Mouse (Mus musculus) left cerebral cortex, adult 9 months (tissue): Measurements from ENCODE around the gene Gm43302.
"Not testable (repeated sequence)": the region's sequence is repeated elsewhere in the genome, so short reads cannot be mapped to it uniquely, and the experiment has no call there.

ENCODE experiments used
- DNase-seq, 2 experiments: peaks; one replicate each; pipeline ENCODE4 v3.0.0; 2022; ENCODE audit warnings: low spot score in 2 of 2

Gene Gm43302

DNA sequence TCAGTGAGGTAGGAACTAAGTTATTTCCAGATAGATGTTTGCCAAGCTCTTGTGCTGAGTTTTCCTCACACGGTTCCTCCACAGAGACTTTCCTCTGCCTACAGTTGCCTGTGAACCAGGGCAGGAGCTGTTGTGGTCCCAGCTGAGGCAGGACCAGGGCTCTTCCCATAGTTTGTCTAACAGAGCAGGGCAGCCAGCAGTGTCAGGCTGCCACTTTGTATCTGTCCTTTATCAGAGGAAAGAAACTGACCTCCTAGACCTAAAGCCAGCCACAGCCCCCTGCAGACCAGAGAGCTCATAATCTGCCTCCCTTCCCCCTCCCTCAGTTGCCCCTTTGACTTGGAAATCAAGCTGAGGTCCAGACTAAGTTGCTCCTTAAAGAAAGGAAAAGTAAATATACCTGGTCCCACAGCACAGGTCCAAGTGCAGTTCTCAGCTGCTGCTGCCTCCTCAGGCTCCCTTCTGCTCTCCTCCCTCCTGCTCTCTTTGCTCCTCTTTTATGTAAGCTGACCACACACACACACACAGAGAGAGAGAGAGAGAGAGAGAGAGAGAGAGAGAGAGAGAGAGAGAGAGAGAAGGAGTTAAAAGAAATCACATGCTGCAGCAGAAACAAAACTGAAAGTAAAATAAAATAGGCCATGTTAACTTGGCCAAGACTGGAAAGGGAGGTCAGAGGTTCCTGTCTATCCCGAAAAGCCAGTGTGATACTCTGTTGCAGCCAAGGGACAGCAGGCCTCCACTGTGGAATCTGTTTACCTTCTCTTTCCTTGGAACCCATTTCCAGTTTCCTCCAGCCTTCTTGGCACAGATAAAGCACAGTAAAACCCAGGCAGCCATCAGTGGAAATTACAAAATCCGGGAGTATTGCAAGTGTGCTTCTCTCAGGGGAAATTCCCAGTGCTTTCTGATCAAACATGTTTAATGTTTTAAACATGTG is at the start of gene Gm43302, which contains the start of gene Gbp6:
Gm43302 (minus strand) TSS at position 470 of the 940 bp plus-strand sequence.
Gbp6 (minus strand) TSS at position 473 of the 940 bp plus-strand sequence.
- DNase-seq = not testable (repeated sequence)

DNA sequence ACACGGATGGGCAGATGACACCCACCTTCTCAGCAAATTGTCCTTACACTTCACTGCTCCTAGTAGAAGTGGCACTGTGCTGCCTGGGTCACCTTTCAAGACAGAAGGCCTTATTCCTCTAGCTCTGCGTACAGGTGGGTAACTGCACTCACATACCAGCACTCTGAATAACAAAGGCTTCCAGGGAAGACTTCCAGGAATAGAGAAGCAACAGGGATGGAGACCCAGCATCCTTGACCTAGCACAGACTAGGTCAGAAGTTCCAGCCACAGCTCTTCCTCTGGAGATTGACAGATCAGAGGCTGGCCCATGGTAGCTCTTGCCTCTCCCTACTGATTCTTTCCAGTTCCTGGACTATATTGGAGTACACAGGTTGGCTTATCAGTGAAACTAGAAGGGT is 47.8 kb upstream of the Gm43302 start:
- no peak for DNase-seq

DNA sequence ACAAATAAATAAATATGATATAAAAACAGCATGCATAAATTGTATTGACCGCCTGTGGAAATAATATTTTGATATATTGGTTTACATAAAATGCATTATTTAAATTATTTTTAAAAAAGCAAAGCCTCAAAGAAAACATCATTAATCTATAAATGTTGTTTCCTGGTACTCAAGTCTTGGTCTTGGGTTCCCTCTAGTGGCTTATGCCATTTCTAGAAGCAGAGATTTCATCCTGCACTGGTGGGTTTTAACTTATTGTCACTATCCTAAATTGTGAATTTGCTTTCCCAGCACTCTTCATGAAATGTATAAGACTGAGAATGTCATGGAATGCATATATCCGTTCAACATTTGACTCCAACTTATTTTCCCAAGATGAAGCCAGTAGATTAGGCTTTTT is 29.0 kb upstream of the Gm43302 start:
- peak in 1 of 2 experiments; percentile 10 for DNase-seq

DNA sequence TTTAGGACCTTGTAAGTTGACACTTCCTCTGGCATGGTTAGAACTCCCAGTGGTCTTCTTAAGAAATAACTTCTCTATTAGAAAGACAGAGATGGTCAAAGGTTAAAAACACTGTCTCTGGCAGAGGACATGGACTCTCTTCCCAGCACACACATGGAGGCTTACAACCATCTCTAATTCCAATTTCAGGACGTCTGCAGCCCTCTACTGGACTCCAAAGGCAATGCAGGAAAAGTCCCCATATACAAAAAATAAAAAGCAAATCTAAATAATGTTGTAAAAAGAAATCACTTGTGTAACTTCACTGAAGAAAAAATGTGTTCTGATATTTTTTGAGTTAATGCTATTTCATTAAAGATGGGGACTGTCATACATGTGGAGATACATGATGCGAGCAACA is 17.4 kb upstream of the Gm43302 start:
- no peak for DNase-seq

DNA sequence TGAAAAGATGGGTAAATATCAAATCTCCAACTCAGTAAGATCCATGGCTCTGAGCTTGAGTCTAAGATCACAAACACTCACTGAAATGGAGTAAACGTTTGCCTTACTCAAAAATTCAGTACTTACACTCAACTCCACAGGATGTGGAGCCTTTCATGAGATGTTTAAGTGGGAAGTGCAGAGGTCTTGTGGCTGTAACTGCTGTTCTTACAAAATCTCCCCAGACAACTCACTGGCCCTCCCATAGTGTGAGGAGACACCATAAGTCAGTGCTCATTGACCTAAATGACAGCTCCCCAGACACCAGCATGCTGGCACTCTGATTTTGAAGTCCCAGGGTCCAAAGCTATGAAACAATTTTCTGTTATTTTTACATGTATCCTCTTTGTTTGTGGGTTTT is 15.7 kb upstream of the Gm43302 start:
- not testable (repeated sequence) for DNase-seq

DNA sequence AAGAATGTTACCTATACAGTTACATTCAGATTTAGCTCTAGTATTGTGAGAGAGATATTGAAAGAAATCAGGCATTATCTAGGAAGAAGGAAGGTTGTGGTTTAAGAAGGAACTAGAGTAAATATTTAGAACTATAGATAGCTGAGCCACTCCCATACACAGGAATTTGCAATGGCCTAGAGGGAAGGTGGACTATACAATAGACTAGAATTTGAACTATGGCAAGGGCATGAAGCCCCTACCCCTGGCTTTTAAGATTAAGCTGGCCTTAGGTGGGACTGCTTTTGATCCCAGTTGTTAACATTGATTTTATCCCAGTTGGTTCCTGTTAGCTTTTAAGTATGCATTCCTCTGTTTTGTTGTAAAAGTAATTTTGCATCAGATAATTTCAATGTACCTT is 13.5 kb upstream of the Gm43302 start:
- DNase-seq = not testable (repeated sequence)

DNA sequence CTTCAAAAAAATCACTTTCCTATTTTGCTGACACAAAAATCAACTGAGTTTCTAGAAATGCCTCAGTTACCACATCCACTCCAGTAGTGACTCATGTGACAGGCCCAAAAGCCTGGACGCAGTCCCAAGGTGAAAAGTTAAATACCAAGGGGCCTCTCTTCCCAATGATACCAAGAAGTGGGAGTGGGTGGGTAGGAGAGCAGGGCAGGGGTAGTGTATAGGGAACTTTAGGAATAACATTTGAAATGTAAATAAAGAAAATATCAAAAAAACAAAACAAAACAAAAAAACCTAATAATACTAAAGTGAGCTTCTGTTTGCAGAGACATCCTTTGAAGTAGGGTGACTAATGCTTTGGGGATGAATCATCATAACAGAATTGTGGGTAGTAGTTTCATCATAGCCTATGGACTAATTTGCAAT is 12.7 kb upstream of the Gm43302 start:
- DNase-seq = no peak

DNA sequence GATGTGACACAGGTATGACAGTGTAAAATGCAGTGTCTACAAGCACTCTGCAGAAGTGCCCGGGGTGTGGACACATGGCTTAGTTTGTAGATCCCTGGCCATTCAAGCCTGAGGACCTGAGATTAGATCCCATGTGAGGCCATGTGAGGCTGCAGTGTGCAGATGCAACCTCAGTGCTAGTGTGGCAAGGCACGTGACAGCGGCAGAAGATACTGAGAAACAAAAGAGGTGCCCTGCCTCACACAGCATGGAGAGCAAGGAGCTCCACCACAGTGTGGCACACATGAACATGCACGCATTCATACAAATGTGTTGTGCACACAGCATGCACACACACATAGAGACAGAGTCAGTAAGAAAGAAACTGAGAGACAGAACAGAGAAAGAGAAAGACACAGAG is 12.2 kb upstream of the Gm43302 start:
- not testable (repeated sequence) for DNase-seq

DNA sequence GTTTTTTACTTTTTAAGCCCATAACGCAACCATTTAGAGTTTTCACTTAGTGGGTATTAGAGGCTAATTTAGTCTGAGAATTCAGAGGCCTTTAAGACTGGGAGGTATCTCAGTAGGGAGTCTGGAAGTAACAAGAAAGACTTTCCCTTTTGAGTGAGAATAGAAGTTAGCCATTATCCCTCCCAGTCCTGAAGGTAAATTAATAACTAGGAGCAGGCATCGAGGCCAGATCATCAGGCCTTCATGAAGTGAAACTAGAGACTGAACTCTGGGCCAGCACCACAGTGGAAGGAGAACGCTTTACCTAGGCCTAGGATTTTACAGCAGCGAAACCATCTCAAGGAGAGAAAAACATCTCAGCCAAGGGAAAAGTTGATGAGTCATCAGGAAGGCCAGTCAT is 8.5 kb upstream of the Gm43302 start:
- DNase-seq = no peak

DNA sequence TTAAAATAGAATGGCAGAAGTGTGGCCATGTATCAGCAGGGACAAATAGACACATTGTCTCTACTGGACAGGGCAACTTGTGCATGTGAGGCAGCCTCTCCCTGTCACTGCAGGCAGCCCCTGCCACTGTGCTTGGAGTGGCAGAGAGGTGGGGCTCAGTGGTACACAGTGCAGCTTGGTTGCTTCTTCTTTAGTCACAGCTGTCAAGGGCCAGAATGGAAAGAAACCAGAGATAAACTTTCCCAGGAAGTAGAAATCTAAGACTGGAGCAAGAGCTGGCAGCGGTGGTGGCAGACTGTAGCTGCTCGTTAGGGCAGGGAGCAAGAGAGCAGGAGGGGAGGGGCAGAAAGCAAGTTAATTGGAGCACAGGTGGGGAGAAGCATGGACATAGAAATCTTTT is 8.0 kb upstream of the Gm43302 start:
- DNase-seq = no peak

DNA sequence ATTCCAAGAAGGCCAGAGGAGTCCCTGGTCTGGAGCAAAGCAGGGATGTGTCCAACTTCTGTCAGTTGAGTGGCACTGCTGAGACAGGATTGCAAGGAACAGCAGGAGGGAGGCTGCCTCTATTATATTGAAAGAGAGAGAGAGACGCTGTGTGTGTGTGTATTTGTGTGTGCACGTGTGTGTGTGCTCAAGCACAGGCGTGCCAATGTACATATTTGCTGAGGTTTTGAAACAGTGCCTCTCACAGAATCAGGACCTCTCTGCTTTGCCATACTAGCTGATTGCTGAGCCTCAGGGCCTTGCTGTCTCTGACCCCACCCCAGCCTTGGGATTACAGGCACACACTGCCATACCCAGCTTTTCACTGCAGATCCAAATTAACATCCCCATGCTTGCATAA is 2.3 kb upstream of the Gm43302 start:
- DNase-seq = no peak

DNA sequence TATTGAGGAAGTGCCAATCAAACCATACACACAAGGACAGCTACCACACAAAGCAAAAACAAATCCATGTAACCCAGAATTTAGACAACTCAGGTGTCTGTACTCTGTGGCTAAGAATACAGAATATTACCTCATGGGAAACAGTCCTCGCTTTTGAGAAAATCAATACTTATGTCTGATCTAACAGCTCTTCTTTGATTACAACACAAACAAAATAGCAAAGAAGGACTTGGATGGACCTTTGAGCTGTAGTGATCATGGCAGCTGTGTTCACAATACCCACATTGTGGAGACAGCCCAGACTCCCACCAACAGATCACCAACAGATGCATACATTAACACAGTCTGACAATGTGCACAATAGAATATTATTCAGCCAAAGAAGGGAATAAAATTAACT is 1.0 kb downstream of the Gm43302 start:
- no peak for DNase-seq

DNA sequence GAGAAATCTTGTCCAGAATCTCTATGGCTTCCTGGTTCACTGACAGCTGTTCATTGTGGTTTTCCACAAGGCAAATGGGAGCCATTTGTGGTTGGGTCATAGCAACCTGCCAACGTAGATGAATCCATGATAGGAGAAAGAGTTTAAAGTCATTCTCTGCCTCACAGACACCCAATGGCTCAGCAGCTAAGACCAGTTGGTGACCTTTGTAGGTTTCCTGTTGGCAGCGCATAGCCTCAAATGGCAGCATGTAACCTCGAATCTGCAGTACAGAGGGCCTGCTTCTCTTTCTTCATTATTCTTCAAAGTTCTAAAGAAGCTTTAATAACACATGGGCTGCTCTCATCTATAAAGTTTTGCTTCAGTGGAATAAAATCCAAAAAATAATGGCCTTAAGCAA is 2.6 kb downstream of the Gm43302 start:
- DNase-seq = not testable (repeated sequence)

DNA sequence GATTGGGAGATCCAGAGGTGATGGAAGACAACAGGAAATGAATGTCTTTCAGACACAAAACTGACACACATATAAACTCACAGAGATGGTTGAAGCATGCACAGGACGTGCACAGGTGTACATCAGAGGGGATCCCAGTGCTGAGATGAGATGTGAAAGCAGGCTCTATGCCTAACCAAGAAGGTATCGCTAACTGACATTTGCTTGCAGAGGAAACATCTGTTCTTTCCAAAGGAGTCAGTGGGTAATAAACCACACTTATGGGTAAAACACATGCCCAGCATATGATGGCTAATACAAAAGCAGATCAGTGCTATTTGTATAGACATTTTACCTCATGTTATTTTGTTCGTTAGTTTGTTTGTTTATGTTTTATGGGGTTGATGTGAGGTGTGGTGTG is 32.8 kb downstream of the Gm43302 start:
- not testable (repeated sequence) for DNase-seq

DNA sequence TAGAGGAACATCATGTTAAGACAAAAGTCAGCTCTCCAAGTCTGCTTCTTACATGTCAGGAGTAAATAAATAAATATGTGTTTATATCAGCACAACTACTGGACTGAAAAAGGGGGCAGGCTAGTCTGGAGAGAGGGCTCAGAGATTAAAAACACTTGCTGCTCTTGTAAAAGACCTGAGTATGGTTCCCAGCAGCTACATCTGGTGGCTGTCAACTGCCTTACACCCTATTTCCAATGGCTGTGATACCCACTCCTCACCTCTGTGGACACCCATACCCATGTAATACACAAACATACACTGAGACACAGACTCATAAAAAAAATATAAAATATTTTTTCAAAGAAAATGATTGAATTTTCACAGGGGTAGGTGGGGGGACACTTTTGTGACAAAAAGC is 41.0 kb downstream of the Gm43302 start:
- no peak for DNase-seq

DNA sequence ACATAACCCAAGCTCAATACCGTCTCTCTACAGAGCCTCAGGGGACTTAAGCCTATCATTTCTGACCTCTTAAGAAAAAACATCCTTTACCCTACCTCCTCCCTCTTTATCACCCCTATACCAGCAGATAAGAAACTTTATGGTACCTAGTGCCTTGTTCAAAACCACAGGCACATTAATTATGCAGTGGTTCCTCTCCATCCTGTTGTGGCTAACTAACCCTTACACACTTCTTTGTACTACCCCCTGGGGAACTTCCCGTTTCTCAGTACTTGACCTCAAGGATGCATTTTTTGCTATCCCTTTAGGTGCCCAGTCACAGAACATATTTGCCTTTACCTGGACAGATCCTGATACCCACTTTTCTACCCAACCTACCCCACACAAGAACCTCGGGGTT is 48.8 kb downstream of the Gm43302 start:
- not testable (repeated sequence) for DNase-seq

DNA sequence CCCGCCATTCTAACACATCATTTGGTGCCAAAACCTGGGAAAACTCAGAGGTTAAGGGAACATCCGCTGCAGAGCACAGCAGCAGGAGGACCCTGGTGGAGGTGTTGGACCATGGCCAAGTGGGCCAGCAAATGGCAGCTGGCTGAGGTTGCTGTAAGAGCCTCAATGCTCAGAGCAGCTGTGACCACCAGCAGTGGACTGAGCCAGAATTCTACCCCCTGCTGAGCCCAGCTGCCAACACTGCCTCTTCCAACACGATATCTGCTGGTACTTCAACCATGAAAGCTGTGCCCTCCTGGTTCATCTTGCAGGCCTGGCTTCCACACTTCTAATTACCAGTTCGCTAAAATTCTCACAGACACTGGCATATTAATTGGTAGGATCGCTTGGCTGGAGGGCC is 52.5 kb downstream of the Gm43302 start:
- DNase-seq = peak in 1 of 2 experiments; percentile 3

DNA sequence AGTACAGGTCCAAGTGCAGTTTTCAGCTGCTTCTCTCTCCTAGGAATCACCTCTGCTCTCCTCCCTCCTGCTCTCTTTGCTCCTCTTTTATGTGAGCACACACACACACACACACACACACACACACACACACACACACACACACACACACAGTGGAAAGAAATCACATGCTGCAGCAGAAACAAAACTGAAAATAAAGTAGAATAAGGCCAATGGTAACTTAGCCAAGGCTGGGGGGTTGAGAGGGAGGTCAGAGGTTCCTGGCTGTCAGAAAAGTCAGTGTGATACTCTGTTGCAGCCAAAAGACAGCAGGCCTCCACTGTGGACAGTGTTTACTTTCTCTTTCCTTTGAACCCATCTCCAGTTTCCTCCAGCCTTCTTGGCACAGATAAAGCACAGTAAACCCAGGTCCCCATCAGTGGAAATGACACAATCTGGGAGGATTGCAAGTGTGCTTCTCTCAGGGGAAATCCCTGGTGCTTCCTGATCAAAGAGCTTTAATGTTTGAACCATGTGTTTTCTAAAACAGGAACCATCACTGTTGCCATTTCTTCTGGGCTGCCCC is 53.9 kb downstream of the Gm43302 start, which contains the start of gene Gbp10:
Gbp10 (minus strand) TSS at position 51 of the 565 bp plus-strand sequence.
- DNase-seq = not testable (repeated sequence)

DNA sequence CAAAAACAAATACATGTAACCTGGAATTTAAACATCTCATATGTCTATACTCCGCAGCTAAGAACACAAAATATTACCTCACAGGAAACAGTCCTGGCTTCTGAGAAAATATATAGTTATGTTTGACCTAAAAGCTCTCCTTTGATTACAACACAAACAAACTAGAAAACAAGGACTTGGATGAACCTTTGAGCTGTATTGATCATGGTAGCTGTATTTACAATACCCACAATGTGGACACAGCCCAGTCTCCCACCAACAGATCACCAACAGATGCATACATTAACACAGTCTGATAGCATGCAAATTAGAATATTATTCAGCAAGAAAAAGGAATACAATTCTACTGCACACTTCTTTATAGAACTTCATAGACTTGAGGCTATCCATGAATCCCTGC is 55.1 kb downstream of the Gm43302 start:
- DNase-seq = not testable (repeated sequence)

DNA sequence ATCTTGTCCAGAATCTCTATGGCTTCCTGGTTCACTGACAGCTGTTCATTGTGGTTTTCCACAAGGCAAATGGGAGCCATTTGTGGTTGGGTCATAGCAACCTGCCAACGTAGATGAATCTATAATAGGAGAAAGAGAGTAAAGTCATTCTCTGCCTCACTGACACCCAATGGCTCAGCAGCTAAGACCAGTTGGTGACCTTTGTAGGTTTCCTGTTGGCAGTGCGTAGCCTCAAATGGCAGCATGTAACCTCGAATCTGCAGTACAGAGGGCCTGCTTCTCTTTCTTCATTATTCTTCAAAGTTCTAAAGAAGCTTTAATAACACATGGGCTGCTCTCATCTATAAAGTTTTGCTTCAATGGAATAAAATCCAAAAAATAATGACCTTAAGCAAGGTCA is 57.5 kb downstream of the Gm43302 start:
- not testable (repeated sequence) for DNase-seq

DNA sequence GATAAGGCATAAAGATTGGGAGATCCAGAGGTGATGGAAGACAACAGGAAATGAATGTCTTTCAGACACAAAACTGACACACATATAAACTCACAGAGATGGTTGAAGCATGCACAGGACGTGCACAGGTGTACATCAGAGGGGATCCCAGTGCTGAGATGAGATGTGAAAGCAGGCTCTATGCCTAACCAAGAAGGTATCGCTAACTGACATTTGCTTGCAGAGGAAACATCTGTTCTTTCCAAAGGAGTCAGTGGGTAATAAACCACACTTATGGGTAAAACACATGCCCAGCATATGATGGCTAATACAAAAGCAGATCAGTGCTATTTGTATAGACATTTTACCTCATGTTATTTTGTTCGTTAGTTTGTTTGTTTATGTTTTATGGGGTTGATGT is 84.5 kb downstream of the Gm43302 start:
- not testable (repeated sequence) for DNase-seq

DNA sequence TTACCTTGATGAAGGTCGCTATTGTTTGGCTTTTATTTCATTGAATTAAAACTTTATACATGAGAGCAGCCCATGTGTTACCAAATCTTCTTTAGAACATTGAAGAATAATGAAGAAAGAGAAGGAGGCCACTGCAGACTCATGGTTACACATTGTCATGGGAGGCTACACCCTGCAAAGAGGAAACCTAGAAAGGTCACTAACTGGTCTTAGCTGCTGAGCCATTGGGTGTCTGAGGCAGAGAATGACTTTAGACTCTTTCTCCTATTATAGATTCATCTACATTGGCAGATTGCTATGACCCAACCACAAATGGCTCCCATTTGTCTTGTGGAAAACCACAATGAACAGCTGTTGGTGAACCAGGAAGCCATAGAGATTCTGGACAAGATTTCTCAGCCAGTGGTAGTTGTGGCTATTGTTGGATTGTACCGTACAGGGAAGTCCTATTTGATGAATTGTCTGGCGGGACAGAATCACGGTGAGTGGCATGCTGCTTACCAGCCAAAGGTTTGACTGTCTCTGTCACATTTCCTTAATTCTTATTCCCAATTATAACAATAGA is 92.6 kb downstream of the Gm43302 start:
- not testable (repeated sequence) for DNase-seq

DNA sequence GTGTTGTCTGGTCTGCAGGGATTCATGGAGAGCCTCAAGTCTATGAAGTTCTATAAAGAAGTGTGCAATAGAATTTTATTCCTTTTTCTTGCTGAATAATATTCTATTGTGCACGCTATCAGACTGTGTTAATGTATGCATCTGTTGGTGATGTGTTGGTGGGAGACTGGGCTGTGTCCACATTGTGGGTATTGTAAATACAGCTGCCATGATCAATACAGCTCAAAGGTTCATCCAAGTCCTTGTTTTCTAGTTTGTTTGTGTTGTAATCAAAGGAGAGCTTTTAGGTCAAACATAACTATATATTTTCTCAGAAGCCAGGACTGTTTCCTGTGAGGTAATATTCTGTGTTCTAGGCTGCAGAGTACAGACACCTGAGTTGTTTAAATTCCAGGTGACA is 94.3 kb downstream of the Gm43302 start:
- not testable (repeated sequence) for DNase-seq
